Mouse (Mus musculus) T-cell, adult 2 months (primary cell): ENCODE results near the gene Pdcd2.

Experiments
- DNase-seq: peaks from one replicate; pipeline ENCODE4 v3.0.0; 2022; ENCODE audit warnings: low spot score

Pdcd2 gene

DNA sequence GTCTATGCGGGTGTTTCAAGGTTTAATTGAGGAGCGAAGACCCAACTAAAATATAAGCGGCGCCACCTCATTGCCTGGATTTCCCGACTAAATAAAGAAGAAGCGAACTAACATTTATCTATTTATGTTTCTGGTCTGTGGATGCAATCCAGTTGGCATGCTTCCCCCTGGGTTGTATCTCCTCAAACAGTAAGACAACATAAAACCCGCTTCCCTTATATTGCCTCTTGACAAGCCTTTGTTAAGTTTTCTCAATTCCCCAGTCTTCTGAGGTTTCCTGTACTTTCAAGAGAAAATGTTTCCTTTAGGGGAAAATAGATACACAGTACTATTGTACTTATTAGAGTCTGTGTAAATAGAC lies 28.4 kb downstream of the Pdcd2 start:
- no peak for DNase-seq

DNA sequence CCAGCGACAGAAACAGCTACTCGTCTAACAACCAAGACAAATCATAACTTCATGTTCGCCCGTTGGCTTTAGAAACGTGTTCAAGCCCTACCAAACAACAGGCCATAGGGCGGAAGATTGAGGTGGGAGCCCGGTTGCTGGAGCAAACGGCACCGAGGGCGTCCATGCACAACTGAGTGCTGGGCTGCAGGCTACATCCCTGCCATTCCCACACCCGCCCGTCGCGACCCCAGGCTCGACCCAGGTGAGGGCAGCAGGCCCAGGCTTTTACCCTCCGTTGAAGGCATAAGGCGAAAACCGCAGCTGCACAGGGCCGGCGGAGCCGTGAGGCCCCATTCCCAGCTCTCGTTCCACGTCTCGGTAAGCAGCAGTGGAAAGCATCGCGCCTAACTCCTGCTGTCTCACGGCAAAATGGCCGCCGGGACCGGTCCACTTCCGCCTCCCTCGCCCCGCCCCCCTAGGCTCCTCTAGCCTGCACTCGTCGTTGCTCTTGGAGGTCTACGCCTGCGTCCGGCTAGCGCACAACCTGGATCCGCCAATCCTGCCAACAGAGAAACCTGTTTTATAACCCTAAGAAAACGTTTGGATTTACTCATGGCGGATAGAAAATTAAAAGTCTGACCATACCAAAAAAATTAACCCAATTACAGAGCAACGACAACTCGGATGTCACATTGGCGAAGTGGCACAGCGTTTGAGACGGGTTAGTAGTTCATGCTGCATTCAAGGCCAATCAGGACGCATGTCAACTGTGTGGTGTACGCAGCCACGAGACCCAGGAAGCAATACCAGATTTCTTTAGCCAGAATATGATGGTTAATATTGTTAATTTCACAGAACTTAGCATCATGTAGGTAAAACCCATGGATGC lies 29.0 kb downstream of the Pdcd2 start:
- peak; percentile 91 for DNase-seq

DNA sequence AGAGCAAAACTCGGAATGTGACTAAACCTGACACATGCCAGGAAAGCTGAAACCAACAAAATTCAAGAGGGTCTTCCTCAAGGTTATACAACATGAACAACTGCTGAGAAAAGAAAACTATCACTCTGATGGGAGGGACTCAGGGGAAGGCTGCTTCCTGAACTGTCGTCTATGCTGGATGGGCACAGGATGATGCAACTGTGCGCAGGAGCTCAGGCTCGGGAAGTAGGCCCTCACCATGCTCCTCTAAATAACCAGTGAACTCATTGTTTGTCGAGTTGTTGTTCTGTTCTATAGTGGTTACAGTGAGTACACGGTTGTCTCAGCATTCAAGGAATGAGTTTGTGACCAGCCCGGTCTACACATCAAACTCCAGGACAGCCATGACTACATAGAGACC lies 36.6 kb downstream of the Pdcd2 start:
- DNase-seq: no peak

DNA sequence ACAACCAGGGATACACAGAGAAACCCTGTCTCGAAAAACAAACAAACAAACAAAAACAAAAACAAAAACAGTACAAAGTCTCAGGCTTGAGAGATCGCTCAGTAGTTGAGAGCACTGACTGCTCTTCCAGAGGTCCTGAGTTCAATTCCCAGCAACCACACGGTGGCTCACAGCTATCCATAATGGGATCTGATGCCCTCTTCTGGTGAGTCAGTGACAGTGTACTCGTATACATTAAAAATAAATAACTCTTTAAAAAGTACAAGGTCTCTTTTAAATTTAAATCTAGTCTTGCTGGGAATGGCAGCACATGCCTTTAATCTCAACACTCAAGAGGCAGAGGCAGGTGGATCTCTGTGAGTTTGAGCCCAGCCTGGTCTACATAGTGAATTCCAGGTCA lies 54.4 kb downstream of the Pdcd2 start:
- no peak for DNase-seq
